Mouse (Mus musculus) adrenal gland, adult 8-10 months (tissue): ENCODE results near the gene Cenpl. TPM values are rescaled to one million over a fixed set of nuclear protein-coding genes. Genes with fewer than 3 reads are reported as not detected.

Experiments used
- DNase-seq: peaks from one replicate; pipeline ENCODE4 v3.0.0; 2022
- total RNA-seq, 4 experiments: library from RNA; stranded (reverse); gene quantifications; 2 replicates each; pipeline ENCODE4 v1.2.4; 2022

Gene Cenpl
- total RNA-seq, 4 experiments from 2014 or later: 1.7 to 3.6 (median 2.8) TPM

DNA sequence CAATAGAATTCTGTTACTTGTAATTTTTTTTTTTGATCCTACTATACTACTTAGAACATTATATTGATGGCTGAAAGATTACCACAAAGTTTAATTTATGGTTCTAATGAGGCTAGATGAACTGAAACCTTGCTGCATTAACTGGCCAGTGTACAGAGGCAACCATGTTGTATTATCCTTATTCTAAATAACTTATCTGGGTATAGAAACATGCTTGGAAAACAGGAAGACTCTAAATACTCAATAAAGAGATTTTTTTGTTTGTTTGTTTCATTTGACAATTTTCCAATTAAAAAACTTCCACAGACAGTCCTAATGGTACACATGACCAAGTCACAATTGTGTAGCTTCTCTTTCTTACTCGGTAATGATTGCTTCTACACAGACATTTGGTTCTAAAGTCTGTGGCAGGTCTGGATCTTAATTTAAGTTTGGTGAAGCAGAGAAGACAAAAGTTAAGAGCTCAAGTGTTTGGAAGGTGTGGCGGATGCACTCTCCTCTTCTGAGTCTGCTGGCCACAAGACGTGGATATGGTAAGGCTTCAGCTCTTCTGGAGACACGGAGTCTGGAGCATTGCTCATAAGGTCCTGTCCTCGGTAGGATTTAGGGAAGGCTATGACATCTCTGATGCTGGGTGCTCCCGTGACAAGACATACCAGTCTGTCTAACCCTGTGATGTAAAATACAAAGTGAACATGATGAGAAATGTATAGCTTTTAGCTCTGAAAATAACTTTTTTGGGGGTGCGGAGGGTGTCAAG lies 29.1 kb upstream of the Cenpl start:
- no peak for DNase-seq

DNA sequence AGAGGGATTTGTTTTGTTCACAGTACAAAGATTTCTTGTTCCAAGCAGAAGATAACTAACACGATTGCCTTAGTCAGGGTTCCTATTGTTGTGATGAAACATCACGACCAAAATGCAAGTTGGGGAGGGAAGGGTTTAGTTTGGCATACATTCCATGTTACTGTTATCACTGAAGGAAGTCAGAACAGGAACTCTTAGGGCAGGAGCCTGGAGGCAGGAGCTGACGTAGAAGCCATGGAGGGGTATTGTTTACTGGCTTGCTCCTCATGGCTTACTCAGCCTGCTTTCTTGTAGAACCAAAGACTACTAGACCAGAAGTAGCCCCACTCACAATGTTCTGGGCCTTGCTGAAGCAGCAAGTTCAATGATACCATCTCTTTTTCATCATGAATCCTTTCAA lies 23.5 kb upstream of the Cenpl start:
- no peak for DNase-seq

DNA sequence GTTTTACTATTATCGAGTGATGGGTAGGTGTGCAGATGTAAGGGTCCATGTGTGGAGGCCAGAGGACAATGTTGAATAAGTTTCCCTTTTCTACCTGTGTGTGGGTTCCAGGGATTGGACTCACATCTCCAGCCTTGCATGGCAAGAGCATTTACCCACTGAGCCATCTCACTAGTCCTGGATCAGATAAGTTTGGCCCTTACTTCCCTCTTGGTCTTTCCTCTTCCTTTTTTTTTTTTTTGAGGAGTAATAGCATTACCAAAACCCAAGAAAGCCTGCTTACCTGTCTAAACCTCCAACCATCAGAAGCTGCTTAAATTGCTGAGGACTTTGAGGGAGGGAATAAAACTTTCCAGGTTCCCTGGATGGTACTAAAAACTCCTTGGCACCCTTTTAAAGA lies 13.3 kb upstream of the Cenpl start:
- no peak for DNase-seq

GRCm38 (mm10) chr1:161063351-161063750 lies 7.2 kb upstream of the Cenpl start:
- DNase-seq: no peak

DNA sequence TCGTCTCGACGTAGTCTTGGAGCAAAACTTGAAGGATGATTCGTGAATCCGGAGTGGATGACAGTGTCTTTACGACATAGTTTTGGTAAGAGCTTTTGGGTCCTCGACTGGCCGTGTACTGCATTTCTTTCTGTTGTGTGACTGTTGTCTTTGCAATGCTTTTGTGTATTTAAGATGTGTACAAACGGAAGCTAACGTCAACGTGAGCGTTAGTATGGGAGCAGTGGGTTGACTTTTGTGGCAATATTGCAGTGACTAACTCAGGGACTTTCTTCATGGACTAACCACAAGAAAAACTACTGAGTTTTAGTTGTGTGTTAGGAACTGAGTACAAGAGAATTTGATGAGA lies 733 bp downstream of the Cenpl start:
- no peak for DNase-seq

- DNase-seq: no peak
These were observed 5.7 kb downstream of the Cenpl start for GRCm38 (mm10) chr1:161076238-161076637.

- DNase-seq: no peak
These were observed 6.7 kb downstream of the Cenpl start for GRCm38 (mm10) chr1:161077243-161077642.

DNA sequence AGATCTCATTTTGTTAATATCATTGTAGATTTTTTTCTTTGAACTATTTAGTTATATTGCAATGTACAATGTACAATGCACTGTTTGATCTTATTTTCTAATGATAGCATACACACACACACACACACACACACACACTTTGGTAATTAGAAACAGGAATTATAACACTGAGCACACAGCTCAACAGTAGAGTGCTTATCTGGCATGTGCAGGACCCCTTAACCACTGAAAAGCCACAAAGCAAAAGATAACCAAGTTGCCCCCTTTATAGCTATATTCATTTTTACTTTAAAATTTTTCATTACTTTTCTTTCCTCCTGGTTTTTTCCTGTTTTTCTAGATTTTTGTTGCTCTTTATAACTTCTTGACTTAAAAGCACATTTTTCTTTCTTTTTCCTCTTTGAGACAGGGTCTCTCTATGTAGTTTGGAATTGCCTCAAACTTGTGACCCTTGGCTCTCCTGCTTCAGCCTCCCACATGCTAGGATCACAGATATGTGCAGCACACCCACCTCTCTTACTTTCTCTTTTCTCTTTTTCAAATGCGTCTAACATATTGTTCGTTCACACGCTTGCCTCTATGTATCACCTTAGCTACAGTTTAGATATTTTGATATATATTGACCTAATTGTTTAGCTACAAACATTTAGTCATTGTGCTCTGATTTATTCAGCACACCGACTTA lies 29.4 kb downstream of the Cenpl start:
- DNase-seq: no peak

GRCm38 (mm10) chr1:161103842-161104241 lies 33.3 kb downstream of the Cenpl start:
- DNase-seq: no peak

- no peak for DNase-seq
These were observed 38.7 kb downstream of the Cenpl start for GRCm38 (mm10) chr1:161109216-161109615.

DNA sequence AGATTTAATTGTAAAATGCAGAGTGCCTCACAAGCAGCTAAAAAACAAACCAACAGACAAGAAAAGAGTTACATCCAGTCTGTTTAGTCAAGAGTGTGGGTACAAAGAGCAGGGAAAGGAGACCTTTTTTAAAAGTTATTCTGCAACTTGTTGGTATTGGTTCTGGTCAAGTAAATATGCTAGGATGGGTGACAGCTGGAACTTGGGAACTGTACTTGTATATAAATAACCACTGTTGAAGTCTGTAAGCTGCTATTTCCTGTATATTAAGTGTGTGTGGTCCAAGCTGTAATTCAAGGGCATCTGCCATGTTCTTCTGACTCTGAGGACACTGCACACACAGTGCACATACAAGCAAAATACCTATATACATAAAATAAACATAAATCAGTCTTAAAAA lies 44.1 kb downstream of the Cenpl start:
- no peak for DNase-seq

DNA sequence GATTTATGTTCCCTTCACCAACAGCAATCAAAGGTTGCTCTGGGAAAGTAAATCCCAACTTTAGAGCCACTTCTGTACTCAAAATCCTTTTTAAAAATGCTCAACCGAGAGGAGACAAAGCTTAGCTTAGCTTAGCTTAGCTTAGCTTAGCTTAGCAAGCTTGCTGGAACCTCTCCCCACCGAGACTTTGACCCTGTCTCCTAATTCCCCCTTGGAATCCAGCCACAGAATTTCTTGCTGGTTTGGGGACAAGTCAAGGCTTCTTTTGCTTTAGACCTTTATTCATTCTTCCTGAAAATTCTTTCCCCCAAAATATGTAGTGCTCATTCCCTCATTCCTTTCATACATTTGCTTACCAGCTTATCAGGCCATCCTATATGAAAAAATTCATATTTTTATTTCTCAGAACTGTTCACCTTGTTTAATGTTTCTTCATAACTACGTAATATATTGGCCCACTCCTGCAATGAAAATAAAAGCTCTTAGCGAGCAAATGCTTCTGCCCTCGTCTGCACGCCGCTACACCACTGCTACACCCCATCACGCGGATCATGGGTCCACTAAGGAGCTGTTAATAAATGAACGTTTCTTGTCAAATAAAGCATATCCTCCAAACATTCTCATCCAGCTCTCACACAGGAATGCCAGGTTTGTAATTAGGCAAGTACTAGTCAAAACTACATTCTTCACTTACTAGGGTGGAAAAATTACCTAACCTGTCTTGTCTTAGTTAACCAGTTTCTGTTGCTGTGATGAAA lies 52.3 kb downstream of the Cenpl start:
- no peak for DNase-seq

DNA sequence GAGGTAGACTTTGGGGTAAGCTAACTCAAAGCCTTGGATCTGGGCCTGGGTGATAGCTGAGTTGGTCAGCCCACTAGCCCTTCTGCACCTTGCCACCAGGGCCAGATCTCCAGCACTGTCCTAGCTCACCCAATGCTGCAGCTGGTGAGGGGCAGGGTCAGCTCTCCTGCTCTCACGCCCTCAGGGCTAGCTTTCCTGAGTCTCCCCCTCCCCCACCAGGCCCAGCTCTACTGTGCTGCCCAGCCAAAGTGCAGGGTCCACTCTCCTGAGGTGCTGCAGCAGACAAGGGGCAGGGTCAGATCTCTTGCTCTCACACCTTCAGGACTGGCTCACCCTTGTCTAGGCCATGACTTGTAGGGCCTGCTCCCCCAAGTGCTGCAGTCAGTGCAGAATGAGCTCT lies 55.9 kb downstream of the Cenpl start:
- no peak for DNase-seq

DNA sequence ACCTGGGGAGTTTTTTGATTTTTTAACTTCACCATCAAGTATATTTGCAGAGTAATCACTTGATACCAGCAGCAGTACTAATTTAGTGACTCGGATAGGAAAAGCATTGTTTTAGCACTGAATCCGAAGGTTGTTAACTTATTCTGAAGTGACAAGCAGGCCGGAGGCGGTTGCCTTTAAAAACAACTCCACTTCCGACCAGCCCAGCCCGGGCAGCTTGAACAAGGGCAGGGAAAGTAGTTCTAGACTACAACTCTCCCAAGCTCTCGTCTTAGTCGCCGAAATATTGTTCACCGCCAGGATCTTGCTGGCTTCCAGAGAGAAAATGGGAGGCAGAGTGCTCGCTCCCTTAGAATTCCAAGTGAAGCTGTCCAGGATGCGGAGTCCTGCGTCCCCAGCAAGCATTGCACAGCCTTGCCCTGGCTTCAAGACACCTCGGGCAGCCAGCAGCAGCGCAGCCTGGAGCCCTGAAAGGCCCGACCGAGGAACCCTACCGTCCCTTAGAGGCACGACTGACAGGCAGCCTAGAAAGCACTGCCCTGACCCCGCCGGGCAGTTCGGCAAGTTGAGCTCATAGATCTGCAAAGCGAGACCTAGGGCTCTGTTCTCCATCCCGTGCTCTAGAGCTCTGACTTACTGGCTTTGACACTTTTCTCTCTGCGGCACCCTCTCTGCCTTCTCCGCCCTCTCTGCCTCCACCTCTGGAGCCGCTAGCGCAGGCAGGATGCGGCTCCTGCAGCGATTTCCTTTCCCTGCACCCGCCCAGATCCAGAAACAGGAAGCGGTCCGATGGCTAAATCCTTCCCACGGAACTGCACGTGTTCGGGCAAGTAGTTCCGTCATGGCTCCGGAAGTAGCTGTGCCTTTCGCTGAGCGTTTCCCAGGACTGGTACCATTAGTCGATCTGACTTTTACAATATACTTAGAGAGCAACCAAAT lies 60.5 kb downstream of the Cenpl start, which contains the start of gene Klhl20:
Klhl20 (minus strand) TSS at position 786 of the 939 bp plus-strand sequence.
- DNase-seq: peak; percentile 87

Other genes starting within 250 kb of the Cenpl start
- gene Rc3h1, start 164.3 kb upstream of the Cenpl start, total RNA-seq: 10 to 100 TPM; 34.6 to 52.0 (median 48.0) TPM
- gene Serpinc1, start 92.1 kb upstream of the Cenpl start, total RNA-seq: 1 to 10 TPM in 3 of 4 experiments, under 1 TPM in 1; 0.80 to 2.2 (median 1.6) TPM
- 10 to 100 TPM; 13.1 to 27.1 (median 19.0) TPM for gene Zbtb37, start 35.9 kb upstream of the Cenpl start, total RNA-seq
- gene Dars2, start 55 bp upstream of the Cenpl start, total RNA-seq: 10 to 100 TPM; 29.7 to 31.8 (median 31.0) TPM
- 10 to 100 TPM; 16.1 to 21.1 (median 18.6) TPM for gene Klhl20, start 60.8 kb downstream of the Cenpl start, total RNA-seq
- 10 to 100 TPM in 2 of 4 experiments, 1 to 10 TPM in 2; 7.6 to 13.6 (median 10.3) TPM for gene Ankrd45, start 72.0 kb downstream of the Cenpl start, total RNA-seq
- gene Tex50, start 88.6 kb downstream of the Cenpl start, total RNA-seq: not detected
- gene Prdx6, start 180.5 kb downstream of the Cenpl start, total RNA-seq: 100 to 1,000 TPM; 240 to 766 (median 475) TPM